Mouse (Mus musculus): Measurements from ENCODE around the gene Tmem51. TPM values are rescaled to one million over a fixed set of nuclear protein-coding genes. Genes with fewer than 3 reads are reported as not detected.
A peak's percentile ranks its signal among the peaks of the same experiment; 100 is the strongest.
"Not testable (repeated sequence)": the region's sequence is repeated elsewhere in the genome, so short reads cannot be mapped to it uniquely, and the experiment has no call there.

Gene Tmem51
- total RNA-seq, 4 experiments from 2014 or later: 0.22 to 0.86 (median 0.72) TPM

DNA sequence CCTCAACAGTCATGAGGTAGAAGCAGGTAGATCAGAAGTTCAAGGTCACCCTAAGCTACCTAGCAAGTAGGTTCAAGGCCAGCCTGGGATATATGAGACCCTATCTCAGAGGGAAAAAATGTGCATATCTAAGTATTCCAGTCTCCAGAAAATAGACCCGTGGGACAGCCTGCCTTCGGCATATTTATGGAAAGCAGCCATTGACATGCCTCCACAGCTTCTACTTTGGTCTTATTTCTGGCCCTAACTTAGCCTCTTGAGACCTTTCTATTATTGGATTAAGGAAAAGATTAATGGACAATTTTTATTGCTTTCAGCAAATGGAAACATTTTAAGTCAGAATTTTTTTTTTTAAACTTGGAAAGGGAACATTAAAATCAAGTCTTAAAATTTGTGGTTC, 57.1 kb downstream of the Tmem51 start:
- no peak for DNase-seq (ENCODE audit: low spot score in 2 of 2)

- DNase-seq (ENCODE audit: low spot score in 2 of 2): no peak
These were observed 59.6 kb downstream of the Tmem51 start for GRCm38 (mm10) chr4:142024536-142024935.

DNA sequence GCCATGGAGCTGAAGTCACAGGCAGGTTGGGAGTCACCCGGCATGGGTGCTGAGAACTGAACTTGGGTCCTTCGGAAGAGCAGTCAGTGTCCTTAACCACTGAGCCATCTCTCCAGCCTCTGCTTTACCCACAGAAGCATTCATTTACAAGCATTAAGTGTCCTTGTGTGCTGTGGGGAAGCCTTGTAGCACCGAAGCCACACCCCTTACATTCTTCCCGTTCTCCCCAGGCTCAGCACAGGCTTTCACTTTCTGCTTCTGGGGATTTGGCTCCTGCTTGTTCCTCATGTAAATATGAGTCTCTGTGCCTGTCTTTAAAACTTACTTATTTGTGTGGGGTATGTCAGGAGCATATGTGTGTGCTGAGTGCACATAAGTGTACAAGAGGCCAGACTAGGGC, 60.9 kb downstream of the Tmem51 start:
- no peak for DNase-seq (ENCODE audit: low spot score in 2 of 2)

DNA sequence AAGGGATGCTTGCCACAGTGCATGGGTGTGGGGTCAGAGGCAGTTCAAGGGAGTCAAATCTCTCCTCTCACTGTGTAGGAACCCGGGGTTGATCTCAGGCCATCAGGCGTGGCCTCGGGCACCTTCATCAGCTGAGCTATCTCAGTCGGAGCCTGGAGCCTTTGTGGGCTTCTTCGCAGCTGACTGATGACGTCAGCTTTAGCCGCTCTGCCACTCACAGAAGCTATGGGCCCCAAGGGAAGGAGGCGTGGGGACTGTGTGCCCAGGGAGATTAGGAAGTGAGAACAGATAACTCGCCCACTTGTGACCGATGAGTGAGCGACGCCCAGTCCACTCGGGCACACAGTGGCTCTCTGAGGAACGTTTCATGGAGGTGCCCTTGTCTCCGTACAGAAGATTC, 66.4 kb downstream of the Tmem51 start:
- no peak for DNase-seq (ENCODE audit: low spot score in 2 of 2)

- peak; percentile 30 to 53 for DNase-seq (ENCODE audit: low spot score in 2 of 2)
These were observed 69.2 kb downstream of the Tmem51 start, which contains the start of gene Fhad1 for GRCm38 (mm10) chr4:142014659-142015608. Fhad1 (minus strand) TSS chr4:142015082.

- no peak for DNase-seq (ENCODE audit: low spot score in 2 of 2)
These were observed 72.9 kb downstream of the Tmem51 start for GRCm38 (mm10) chr4:142011236-142011635.

DNA sequence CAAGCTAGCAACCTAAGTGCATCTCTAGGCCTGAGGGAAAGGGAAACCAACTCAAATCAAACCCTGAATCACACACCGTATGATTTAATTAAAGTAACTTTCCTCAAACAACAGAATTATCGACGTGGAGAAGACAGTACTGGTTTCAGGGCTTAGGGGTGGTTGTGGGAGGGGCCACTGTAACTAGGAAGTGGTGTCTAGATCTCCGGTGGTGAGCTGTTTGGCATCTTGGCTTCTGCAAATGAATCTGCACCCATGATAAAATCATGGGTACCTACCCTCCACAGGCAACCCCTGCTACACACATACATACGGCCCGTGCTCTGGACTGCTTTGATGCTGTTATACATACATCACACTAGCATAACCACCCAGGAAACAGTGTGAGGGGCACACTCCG, 73.7 kb downstream of the Tmem51 start:
- no peak for DNase-seq (ENCODE audit: low spot score in 2 of 2)

- DNase-seq (ENCODE audit: low spot score in 2 of 2): no peak
These were observed 75.9 kb downstream of the Tmem51 start for GRCm38 (mm10) chr4:142008206-142008605.

DNA sequence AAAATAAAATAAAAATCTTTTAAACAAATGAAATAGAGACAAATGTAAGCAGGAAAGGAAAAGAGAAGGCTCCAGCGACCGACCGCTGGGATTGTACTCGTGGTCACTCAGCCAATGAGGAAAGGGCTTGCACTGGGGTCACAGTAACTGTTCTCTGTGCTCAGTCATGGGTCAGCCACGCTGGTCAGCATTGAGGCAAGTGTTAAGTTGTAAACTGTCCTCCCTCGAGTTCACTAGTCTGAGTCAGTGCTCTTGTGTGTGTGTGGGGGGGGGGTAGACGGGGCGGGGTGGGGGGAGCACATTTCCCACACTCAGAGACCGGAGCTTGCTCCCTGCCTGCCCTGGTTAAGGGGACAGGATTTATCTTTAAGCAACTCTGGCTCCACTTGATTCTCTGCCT, 83.5 kb downstream of the Tmem51 start:
- DNase-seq (ENCODE audit: low spot score in 2 of 2): no peak

DNA sequence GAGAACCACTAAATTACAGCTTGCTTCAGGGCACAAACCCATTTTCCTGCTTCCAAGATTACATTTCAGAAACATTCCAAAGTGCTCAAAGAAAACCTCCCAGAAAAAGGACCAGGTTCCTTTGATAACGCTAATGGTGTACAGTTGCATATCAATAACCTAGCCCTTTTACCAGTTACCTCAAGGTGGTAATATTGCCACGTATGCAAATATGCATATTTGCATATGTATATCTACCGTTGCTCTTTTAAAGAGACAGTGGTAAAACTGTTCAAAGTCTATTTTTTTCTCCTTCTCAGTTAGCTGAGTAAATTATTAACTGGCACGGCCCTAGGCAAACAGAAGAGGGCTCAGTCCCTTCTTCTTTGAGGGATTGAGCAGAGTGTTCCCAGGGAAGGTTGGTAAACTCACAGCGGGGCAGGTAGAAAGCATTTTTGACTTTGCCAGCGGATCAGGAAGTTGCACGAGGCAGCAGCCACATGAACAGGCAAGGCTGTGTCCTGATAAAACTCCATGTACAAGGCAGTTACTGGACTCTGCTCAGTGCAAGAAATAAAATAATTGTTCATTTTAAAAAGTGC, 84.5 kb downstream of the Tmem51 start:
- no peak for DNase-seq (ENCODE audit: low spot score in 2 of 2)

DNA sequence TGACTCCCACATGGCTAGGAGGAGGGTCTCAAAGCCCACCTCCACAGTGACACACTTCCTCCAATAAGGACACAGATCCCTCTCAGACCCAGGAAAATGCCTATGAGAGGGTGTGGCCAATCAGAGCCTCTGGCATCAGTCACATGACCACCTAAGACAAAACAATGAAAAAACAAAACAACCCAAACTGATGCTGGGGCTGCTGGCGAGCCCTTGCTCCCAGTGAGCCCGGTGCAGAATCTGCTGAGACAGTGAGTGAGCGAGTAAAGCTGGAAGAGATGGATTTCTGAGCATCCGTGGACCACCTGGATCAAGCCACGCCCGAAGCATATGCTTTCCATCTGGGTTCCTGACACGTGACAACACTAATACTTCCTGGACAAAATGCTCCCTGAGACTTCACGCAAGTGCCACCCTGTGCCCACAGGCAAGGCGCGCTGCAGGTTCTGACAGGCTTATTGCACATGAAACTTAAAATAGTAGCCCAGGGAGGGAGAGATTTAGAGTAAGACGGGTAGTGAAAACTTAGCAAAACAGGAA, 85.8 kb downstream of the Tmem51 start:
- no peak for DNase-seq (ENCODE audit: low spot score in 2 of 2)

DNA sequence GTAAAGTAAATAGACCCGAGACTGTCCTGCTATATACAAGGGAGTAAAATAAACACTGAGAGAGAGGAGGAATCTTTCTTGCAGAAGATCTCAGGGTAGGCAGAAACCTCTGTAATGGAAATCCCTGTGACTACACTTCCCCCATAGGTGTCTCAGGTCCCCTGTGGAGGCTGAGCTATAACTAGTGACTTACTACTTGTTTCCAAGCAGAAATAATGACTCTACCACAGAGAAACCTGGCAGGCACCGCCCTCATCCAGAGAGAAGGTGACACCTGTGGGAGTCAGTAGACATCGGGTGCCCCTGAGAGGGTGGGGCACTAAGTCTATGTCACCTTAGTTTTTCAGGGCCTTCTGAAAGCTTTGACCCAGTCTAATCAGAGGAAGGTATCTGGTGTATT, 87.2 kb downstream of the Tmem51 start:
- DNase-seq (ENCODE audit: low spot score in 2 of 2): no peak

DNA sequence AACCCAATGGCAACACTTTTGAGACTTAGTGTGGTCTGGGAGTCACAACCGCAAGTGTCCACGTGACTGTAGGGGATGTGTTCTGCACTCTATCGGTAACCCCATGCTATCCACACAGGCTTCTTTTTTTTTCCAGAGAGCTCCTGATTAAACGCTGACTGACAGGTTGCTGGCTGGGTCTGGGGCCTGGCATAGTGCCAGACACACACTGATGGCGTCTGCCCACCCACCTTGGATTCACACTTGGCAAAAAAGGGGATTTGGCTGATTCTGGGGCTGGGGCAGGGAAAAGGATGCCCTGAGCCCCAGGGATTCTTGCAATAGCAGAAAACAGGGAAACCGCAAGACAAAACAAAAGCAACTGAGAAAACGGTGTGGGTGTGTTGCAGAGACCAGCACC, 88.0 kb downstream of the Tmem51 start:
- no peak for DNase-seq (ENCODE audit: low spot score in 2 of 2)

- DNase-seq (ENCODE audit: low spot score in 2 of 2): not testable (repeated sequence)
These were observed 90.0 kb downstream of the Tmem51 start for GRCm38 (mm10) chr4:141994062-141994471.

DNA sequence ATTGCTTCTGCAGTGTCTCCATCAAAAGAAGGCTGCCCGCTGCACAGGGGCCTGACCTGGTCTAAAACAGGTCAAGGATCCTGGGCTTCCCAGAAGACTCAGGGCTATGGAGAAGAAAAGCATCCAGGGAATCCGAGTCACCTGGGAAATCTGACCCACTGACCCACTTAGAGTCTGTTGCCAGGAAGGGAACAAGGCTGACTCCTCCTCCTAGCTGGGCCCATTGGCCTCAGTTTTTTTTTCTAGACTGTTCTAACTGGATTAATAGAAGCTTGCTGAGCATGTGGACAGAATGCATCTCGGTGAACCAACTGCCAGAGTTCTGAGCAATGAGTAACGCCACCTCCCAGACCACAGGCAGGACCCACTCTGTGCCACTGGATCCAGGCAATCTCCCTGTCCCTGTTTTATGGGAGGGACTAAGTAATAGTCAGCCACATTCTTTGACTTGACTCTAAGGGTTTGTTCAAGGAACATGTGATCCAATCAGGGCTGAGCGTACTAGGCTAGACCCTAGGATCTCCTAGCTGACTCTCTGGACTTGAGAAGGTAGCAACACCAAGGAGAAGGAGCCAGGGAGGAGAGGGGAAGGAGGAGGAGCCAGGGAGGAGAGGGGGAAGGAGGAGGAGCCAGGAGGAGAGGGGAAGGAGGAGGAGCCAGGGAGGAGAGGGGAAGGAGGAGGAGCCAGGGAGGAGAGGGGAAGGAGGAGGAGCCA, 90.6 kb downstream of the Tmem51 start:
- DNase-seq (ENCODE audit: low spot score in 2 of 2): no peak

GRCm38 (mm10) chr4:141992530-141993204, 91.4 kb downstream of the Tmem51 start:
- no peak for DNase-seq (ENCODE audit: low spot score in 2 of 2)

DNA sequence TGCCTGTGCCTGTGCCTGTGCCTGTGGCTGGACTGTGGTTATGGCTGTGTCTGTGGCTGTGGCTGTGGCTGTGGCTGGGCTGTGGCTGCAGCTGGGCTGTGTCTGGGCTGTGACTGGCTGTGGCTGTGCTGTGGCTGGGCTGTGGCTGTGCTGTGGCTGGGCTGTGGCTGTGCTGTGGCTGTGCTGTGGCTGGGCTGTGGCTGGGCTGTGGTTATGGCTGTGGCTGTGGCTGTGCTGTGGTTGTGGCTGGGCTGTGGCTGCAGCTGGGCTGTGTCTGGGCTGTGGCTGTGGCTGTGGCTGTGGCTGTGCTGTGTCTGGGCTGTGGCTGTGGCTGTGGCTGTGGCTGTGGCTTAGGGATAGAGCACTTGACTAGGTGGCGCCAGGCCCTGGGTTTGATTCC, 95.9 kb downstream of the Tmem51 start:
- no peak for DNase-seq (ENCODE audit: low spot score in 2 of 2)

- no peak for DNase-seq (ENCODE audit: low spot score in 2 of 2)
These were observed 100.4 kb downstream of the Tmem51 start for GRCm38 (mm10) chr4:141983689-141984088.

DNA sequence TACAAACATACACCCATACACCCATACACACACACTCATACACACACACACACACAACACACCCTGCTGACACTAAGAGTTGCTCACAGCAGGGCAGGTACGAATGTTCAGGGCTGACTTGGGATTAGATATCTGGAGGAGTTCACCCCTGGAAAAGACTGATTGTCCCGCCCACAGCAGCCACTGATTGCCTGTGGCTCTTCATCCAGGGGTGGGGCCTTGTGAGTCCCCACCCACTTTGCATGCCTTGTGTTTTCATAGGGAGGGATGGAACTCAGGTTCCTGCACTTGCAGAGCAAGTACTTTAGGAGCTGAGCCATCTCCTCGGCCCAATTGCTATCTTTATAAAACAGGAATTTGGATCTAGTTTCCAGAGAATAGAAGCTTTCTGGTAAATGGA, 102.6 kb downstream of the Tmem51 start:
- DNase-seq (ENCODE audit: low spot score in 2 of 2): no peak
